Mouse (Mus musculus) limb, embryonic 11.5 days (tissue): Measurements from ENCODE around the gene Ap1b1. TPM values are rescaled to one million over a fixed set of nuclear protein-coding genes. Genes with fewer than 3 reads are reported as not detected.
"Not testable (repeated sequence)": the region's sequence is repeated elsewhere in the genome, so short reads cannot be mapped to it uniquely, and the experiment has no call there.

Experiments
- ATAC-seq: fragments of 200-750 bp; cut with Nextera tagmentation; 2 replicates; pipeline ENCODE4 v1.8.0; 2017; ENCODE audit warnings: low read depth; ENCODE audit not compliant: insufficient number of reproducible peaks, low FRiP score, low TSS enrichment
- DNase-seq: peaks from one replicate; pipeline ENCODE4 v3.0.0-alpha.2; 2015; ENCODE audit warnings: low spot score
- H3K27ac ChIP-seq: fragments of 300-500 bp; sonication (generic); replicated peaks from 2 replicates; pipeline ENCODE4 v1.5.1; 2014; ENCODE audit warnings: low read depth, mild to moderate bottlenecking, low read length
- H3K27me3 ChIP-seq: fragments of 300-500 bp; sonication (generic); 2 replicates; pipeline ENCODE4 v1.6.1; 2014; ENCODE audit warnings: mild to moderate bottlenecking, low read length, mixed read lengths; ENCODE audit not compliant: control insufficient read depth, insufficient read depth
- H3K36me3 ChIP-seq: fragments of 300-500 bp; sonication (generic); 2 replicates; pipeline ENCODE4 v1.6.1; 2014; ENCODE audit warnings: mild to moderate bottlenecking, low read length, moderate library complexity, mixed read lengths; ENCODE audit not compliant: control insufficient read depth, insufficient read depth
- H3K4me1 ChIP-seq: fragments of 300-500 bp; sonication (generic); 2 replicates; pipeline ENCODE4 v1.6.1; 2014; ENCODE audit warnings: low read length, mixed read lengths; ENCODE audit not compliant: control insufficient read depth, insufficient read depth
- H3K4me2 ChIP-seq: fragments of 300-500 bp; sonication (generic); 2 replicates; pipeline ENCODE4 v1.6.1; 2014; ENCODE audit warnings: low read depth, mild to moderate bottlenecking, moderate library complexity; ENCODE audit not compliant: severe bottlenecking
- H3K4me3 ChIP-seq: fragments of 300-500 bp; sonication (generic); 2 replicates; pipeline ENCODE4 v1.5.1; 2014; ENCODE audit warnings: low read depth, low read length
- H3K9ac ChIP-seq: fragments of 300-500 bp; sonication (generic); 2 replicates; pipeline ENCODE4 v1.6.1; 2014; ENCODE audit warnings: mild to moderate bottlenecking, low read length
- H3K9me3 ChIP-seq: fragments of 300-500 bp; sonication (generic); 2 replicates; pipeline ENCODE4 v1.6.1; 2016; ENCODE audit warnings: low read length; ENCODE audit not compliant: control insufficient read depth
- WGBS: fragments of 180-500 bp; shearing (Covaris S2); extraction: QIAGEN DNeasy Blood & Tissue Kit; methylation state at CpG from one replicate; pipeline ENCODE4 v1.1.7; 2014; 5-methylcytosine and 5-hydroxymethylcytosine counted together
- microRNA-seq: library from miRNA; unstranded; fragments of <30 nt; microRNA quantifications from one replicate; pipeline ENCODE4, GENCODE M21; 2016
- polyA plus RNA-seq: library from polyadenylated mRNA; unstranded; fragments of >200 nt; fragmentation: Nextera tagmentation; extraction: Ambion mirVana; gene quantifications from 2 replicates; pipeline ENCODE4 v1.2.1, GENCODE M21; 2014

Gene Ap1b1
- polyA plus RNA-seq, 1 experiment from 2014 or later = 48.9 TPM

- no peaks in the 10 kb centered on the region for H3K9me3 ChIP-seq
- H3K4me2 ChIP-seq = no peak overlapping the region
- no peaks in the 10 kb centered on the region for H3K4me1 ChIP-seq
- no peak overlapping the region for H3K9ac ChIP-seq
- peaks cover 43% of the 10 kb centered on the region; the same call in 1 of the 2 replicates for H3K36me3 ChIP-seq
- no peak for ATAC-seq
- DNase-seq = no peak
- no peak overlapping the region for H3K4me3 ChIP-seq
- H3K27me3 ChIP-seq = no peaks in the 10 kb centered on the region
- no peak overlapping the region for H3K27ac ChIP-seq
Observed at GRCm38 (mm10) chr11:5075760-5076159, 89.1 kb downstream of the Ap1b1 start.

- ATAC-seq = not testable (repeated sequence)
Observed at GRCm38 (mm10) chr11:5076843-5077242, 90.2 kb downstream of the Ap1b1 start.

DNA sequence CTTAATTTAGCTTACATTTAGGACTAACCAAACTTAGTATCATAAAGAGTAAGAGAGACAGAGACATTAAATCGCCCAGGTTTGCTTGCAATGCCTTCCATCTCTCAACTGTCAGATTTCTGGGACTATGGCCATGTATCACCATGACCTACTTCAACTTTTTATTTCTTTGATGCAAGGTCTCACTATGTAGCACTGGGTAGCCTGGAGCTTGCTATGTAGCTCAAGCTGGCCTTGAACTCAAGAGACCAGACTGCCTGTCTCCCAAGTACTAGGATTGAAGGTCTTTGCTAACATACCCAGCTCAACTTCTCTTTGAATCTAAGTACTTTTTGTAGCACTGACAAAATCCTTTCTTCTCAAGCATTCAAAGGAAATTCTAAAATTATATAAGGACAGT is 102.5 kb downstream of the Ap1b1 start:
- no peak overlapping the region for H3K9ac ChIP-seq
- H3K27me3 ChIP-seq = no peaks in the 10 kb centered on the region
- H3K36me3 ChIP-seq = peaks cover 29% of the 10 kb centered on the region
- H3K27ac ChIP-seq = no peak overlapping the region
- no peak overlapping the region for H3K4me2 ChIP-seq
- no peak for DNase-seq
- H3K9me3 ChIP-seq = no peaks in the 10 kb centered on the region
- H3K4me3 ChIP-seq = no peak overlapping the region
- no peaks in the 10 kb centered on the region for H3K4me1 ChIP-seq
- 97% methylated on average over 1 of the region's 1 CpGs for WGBS
- ATAC-seq = no peak

More at GRCm38 (mm10) chr11:5076843-5077242, 90.2 kb downstream of the Ap1b1 start:
- not testable (repeated sequence) for H3K9ac ChIP-seq, H3K4me1 ChIP-seq, H3K4me3 ChIP-seq, H3K9me3 ChIP-seq, H3K27me3 ChIP-seq, H3K27ac ChIP-seq, DNase-seq, H3K4me2 ChIP-seq
- H3K36me3 ChIP-seq = peaks cover 38% of the 10 kb centered on the region; the same call in 1 of the 2 replicates
- WGBS = 91% methylated on average over 4 of the region's 5 CpGs

DNA sequence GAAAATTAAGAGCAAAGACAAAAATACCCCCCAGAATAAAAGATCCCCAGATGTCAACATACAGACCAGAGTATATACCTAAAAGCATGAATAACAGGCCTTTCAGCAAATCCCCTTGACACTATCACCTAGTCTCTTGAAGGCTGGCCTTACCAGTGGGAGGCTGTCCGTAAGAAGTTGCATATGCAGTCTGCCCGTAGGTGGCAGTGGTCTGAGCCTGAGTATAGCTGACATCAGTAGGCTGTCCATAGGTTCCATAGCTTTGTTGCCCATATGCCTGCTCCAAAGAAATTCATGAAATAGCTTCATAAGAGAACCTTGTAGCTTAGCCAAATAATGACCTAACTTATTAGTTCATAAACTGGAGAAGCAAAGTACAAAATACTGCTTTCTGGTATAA is 105.1 kb downstream of the Ap1b1 start:
- Histone ChIP-seq H3K9ac (no peak overlapping the region), H3K4me1 (no peaks in the 10 kb centered on the region), H3K9me3 (no peaks in the 10 kb centered on the region), H3K27ac (no peak overlapping the region), H3K4me2 (no peak overlapping the region), H3K27me3 (no peaks in the 10 kb centered on the region), H3K4me3 (no peak overlapping the region), H3K36me3 (peaks cover 16% of the 10 kb centered on the region)
- ATAC-seq = no peak
- no peak for DNase-seq
- 66% methylated on average over 2 of the region's 2 CpGs for WGBS

Small RNAs within 50 kb of the gene (microRNA-seq; reads per million reads assigned to microRNA genes)
- 0.92 reads per million for gene Gm47296

Other genes with a start within 250 kb of the Ap1b1 start
- 0.07 and 0.19 TPM in 2 replicates for gene Cabp7, start 240.0 kb upstream of the Ap1b1 start, polyA plus RNA-seq
- 47.6 and 51.2 TPM in 2 replicates for gene Nf2, start 137.3 kb upstream of the Ap1b1 start, polyA plus RNA-seq
- gene Nipsnap1, start 112.9 kb upstream of the Ap1b1 start, polyA plus RNA-seq = 76.8 and 80.2 TPM in 2 replicates
- gene Thoc5, start 91.5 kb upstream of the Ap1b1 start, polyA plus RNA-seq = 48.8 and 50.6 TPM in 2 replicates
- gene Nefh, start 38.8 kb upstream of the Ap1b1 start, polyA plus RNA-seq = 0.08 TPM in 1 of 2 replicates, not detected in the other
- 0.84 and 0.91 TPM in 2 replicates for gene Rasl10a, start 71.3 kb downstream of the Ap1b1 start, polyA plus RNA-seq
- 30.3 and 34.2 TPM in 2 replicates for gene Gas2l1, start 78.5 kb downstream of the Ap1b1 start, polyA plus RNA-seq
- 19.3 and 20.5 TPM in 2 replicates for gene Rhbdd3, start 112.1 kb downstream of the Ap1b1 start, polyA plus RNA-seq
- gene Ewsr1, start 112.4 kb downstream of the Ap1b1 start, polyA plus RNA-seq = 497 and 511 TPM in 2 replicates
- gene Emid1, start 165.4 kb downstream of the Ap1b1 start, polyA plus RNA-seq = 9.9 and 11.5 TPM in 2 replicates